Mouse (Mus musculus): ENCODE results near the gene Vmn1r209.
"Not testable (repeated sequence)": the region's sequence is repeated elsewhere in the genome, so short reads cannot be mapped to it uniquely, and the experiment has no call there.

Vmn1r209 gene

GRCm38 (mm10) chr13:22809582-22809981 lies at the start of gene Vmn1r209:
Gene Vmn1r209 (minus strand): TSS chr13:22809682.
- DNase-seq (ENCODE audit: low read depth), result not testable (repeated sequence)

- DNase-seq (ENCODE audit: low read depth), result no peak
Observed at GRCm38 (mm10) chr13:22857461-22857860, 48.0 kb upstream of the Vmn1r209 start, which contains the start of gene Vmn1r211. Gene Vmn1r211 (minus strand): TSS chr13:22857561.

GRCm38 (mm10) chr13:22854760-22855159 lies 45.3 kb upstream of the Vmn1r209 start:
- no peak for DNase-seq (ENCODE audit: low read depth)

- no peak for DNase-seq (ENCODE audit: low read depth)
Observed at GRCm38 (mm10) chr13:22846798-22847197, 37.3 kb upstream of the Vmn1r209 start.

GRCm38 (mm10) chr13:22844304-22844703 lies 34.8 kb upstream of the Vmn1r209 start:
- not testable (repeated sequence) for DNase-seq (ENCODE audit: low read depth)

GRCm38 (mm10) chr13:22831248-22831647 lies 21.8 kb upstream of the Vmn1r209 start, which contains the start of gene Vmn1r210:
Gene Vmn1r210 (minus strand): TSS chr13:22831348.
- no peak for DNase-seq (ENCODE audit: low read depth)

GRCm38 (mm10) chr13:22829395-22829794 lies 19.9 kb upstream of the Vmn1r209 start:
- DNase-seq (ENCODE audit: low read depth), result not testable (repeated sequence)

GRCm38 (mm10) chr13:22821601-22822000 lies 12.1 kb upstream of the Vmn1r209 start:
- DNase-seq (ENCODE audit: low read depth), result not testable (repeated sequence)

- not testable (repeated sequence) for DNase-seq (ENCODE audit: low read depth)
Observed at GRCm38 (mm10) chr13:22788096-22788495, 21.4 kb downstream of the Vmn1r209 start.

GRCm38 (mm10) chr13:22784159-22784558 lies 25.3 kb downstream of the Vmn1r209 start:
- DNase-seq (ENCODE audit: low read depth), result not testable (repeated sequence)

- DNase-seq (ENCODE audit: low read depth), result not testable (repeated sequence)
Observed at GRCm38 (mm10) chr13:22777300-22777699, 32.2 kb downstream of the Vmn1r209 start, which contains the start of gene Vmn1r208. Gene Vmn1r208 (minus strand): TSS chr13:22777400.

GRCm38 (mm10) chr13:22771592-22771991 lies 37.9 kb downstream of the Vmn1r209 start:
- DNase-seq (ENCODE audit: low read depth), result not testable (repeated sequence)

Measured in induced T-regulatory cell, adult 2 months (primary cell).